Mouse (Mus musculus): ENCODE data around the gene Agxt2. TPM values are rescaled to one million over a fixed set of nuclear protein-coding genes. Genes with fewer than 3 reads are reported as not detected.

The Agxt2 gene
- 0.19 and 0.27 TPM in 2 replicates for polyA plus RNA-seq (2012; rRNA removed)

DNA sequence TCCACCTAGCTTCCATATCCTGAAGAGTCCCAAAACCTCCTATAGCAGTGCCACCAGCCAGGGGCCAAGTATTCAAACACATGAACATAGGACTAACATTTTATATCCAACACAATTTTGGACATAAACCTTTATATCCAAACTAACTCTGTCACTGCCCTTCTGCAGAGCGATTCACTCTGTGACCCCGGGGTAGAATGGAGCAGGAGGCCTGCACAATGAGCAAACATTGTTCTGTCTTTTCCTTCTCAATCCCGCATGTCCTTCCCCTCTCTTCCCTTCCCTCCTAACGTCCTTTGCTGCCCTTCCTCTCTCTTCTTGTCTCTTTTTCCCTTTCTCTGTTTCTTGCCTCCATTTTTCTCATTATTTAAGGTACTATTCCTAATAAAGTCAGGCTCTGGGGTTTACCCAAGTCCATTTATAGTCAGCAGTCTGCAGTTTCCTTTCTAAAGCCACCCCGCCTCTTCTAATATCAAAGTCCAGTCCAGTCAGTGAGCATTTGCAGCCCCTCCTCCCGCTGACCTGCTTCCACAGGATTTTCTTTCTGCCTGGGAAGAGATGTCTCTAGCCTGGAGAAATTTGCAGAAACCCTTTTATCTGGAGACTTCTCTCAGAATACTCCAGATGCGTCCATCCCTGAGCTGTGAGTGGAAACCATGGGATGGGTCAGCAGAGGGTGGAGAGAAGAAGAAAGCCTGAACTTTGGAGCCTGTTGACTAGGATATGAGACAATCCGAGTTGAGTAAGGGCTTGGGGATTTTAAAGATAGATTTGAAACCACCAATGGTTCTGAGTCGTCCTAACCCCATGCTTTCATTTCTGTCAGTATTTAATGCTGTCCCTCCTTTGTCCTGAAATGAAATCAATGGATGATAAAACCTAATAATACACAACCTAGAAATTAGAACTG is at the start of gene Agxt2:
Agxt2 (plus strand) TSS at position 494 of the 910 bp plus-strand sequence.
- DNase-seq (ENCODE audit: low read depth, low spot score): peak; percentile 3
- 38% methylated on average over 9 of the region's 9 CpGs for WGBS

DNA sequence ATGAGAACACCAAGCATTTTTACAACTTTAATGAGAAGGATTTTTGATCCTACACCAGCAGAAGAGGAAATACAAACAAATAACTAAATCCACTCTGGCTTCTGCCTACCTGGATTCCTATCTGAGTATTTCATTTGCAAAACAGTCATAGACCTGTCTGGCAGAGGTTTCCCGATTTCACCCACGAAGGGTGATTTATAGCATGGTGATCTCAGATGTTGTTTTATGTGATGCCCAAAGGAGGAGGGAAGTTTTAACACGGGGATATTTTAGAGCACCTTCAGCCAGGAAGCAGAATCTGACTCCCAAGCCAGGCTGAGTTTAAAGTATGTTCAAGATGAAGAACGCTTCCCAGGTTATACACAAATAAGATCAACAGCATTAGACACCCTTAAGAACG is 46.5 kb upstream of the Agxt2 start:
- DNase-seq (ENCODE audit: low read depth, low spot score): no peak
- 31% methylated on average over 5 of the region's 5 CpGs for WGBS

DNA sequence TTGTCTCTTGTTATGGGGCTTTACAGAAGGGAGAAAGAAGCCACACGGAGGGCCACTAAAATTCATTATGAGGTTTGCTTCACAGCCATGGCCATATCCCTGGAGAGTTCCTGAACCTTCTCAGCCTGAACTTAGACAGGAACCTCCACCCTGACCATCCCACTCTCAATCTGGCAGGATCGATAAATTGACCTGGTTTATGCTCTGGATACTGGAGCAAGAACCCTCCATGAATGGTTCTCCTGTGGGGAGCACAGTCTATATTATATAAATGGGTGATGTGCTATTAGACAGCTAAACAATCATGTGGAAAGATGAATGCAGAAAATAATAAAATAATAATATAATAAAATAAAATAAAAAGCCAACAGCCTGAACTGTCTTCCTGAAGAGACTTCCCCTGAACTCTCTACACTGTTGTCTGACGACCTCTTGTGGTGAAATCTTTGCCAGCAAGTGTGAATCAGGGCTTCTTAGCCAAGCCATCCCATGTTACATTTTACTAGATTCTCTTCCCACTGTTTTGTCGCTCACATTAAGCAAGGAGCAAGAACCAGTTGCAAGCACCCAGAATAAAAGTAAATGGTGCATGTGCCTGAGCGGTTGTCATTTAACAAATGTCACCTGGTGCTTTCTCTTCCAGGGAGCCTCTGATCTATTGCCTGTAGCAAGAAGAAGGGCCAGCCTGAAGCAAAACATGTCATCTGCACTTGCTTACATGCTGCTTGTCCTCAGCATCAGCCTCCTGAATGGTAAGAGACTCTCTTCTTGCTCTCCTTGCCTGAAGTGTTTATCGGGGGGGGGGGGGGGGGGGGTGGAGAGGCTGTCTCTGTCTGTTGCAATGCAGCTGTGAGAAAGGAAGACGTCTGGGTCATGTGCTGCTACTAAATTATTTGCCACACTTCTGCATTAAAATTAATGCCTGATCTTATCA is 44.5 kb upstream of the Agxt2 start:
- DNase-seq (ENCODE audit: low read depth, low spot score): peak; percentile 10
- WGBS: 47% methylated on average over 7 of the region's 7 CpGs

DNA sequence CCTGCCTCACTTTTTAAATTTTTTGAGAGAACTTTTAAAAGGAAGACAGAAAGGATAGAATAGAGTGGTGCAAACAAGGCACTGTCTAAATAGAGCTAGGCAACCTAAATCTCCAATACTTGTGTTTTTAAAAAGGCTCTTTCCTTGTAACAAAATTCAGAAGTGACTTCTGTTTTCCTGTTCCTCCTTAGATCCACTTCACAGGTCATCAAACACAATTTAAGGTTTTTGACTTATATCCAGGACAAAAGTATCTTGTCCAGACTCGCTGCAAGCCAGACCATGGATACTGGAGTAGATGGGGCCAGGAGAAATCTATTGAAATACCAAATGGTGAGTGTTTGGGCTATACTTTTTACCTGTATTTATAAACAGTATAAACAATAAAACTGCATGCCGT is 33.3 kb upstream of the Agxt2 start, which contains the start of gene Gm21973:
Gm21973 (plus strand) TSS at position 301 of the 400 bp plus-strand sequence.
- DNase-seq (ENCODE audit: low read depth, low spot score): no peak
- 92% methylated on average over 2 of the region's 2 CpGs for WGBS

DNA sequence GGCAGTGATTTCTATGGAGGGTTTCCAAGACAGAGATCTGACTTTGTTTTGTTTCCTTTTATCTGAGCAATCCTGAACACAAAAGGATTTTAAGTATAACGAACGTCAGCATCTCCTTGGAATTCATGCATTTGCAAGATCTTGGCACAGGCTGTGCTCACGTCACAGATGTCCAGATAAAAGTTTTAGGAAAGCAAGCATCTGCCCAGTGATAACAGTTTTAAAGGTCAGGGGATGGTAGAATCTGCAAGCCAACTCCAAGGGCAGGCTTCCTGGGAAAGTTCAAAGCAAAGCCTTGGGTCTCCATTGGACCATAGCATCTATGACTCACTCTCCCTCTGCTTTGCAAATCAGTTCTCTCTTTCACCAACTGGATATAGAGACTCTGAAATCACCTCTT is 27.7 kb upstream of the Agxt2 start:
- DNase-seq (ENCODE audit: low read depth, low spot score): no peak
- 80% methylated on average over 3 of the region's 3 CpGs for WGBS

DNA sequence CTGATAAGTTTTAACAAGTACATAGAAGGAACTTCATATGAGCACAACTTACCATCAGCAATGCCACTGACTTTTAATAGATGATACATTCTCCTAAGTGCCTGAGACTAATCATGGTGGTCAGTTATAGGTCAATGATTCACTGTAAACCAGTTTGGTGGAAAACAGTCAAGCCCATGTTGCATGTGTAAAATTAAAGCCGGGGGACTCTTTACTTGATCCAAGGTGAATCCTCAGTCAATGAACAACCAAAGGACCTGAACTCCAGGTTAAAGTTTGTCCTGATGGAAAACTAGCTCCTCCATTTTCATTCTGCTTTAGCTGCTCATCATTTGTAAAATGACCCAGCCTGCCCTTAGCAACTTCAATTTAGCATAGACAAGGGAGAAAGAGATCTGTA is 25.8 kb upstream of the Agxt2 start:
- DNase-seq (ENCODE audit: low read depth, low spot score): no peak
- WGBS: 70% methylated on average over 1 of the region's 1 CpGs

DNA sequence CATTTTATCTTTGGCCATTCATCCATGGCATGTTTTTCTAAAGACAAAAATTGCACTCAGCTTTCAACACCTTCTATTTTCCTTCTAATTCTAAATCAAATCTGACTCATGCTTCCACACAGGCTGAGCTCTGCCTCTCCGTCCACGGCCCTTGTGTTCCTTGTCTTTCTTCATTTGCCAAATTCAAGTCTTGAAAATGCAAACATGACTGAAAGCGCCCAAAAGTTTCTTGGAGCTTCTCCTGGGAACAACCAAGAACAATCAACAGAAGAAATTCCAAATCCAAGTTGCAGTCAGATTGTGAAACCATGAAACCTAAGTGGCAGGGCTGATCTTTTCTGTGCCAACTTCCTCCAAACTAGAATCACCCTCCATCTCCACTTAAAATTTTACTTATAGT is 19.7 kb upstream of the Agxt2 start:
- DNase-seq (ENCODE audit: low read depth, low spot score): no peak
- WGBS: 73% methylated on average over 3 of the region's 3 CpGs

DNA sequence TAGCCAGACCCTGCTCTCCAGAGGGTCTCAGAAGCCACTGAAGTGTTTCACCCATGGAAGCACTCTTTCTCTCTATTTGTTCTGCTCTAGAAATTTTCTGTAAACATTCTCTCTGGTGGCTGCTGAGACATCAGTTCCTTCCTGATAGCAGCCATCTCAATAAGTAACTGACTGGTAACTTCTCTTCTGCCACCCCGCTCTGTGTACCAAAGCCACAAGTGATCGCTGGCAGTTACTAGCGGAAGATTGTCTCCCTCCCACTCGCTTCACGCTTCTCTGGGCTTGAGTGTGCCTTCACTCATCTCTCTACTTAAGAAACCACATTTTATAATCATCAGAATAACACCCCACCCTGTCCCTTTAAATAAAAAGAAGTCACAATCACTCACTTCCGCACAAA is 11.3 kb upstream of the Agxt2 start:
- WGBS: 81% methylated on average over 6 of the region's 6 CpGs

DNA sequence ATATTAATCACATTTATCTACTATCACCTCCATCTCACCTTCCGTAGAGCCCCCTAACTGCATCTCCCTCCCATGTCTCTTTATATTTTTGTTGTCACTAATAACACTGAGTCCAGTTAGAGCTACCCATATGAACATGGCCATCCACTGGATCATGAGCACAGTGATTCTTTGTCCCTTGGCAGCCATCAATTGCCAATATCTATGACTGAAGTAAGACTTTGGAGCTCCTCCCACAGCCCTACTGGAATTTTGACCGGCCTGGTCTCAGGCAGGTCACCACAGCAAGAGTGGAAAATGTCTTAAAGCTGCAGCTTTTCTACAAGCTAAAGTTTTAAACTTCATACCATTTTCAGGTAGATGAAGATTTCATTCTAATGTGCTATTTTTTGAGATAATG is 8.0 kb downstream of the Agxt2 start:
- 80% methylated on average over 2 of the region's 2 CpGs for WGBS
- no peak for DNase-seq (ENCODE audit: low read depth, low spot score)

More for the DNA sequence above, 11.3 kb upstream of the Agxt2 start:
- no peak for DNase-seq (ENCODE audit: low read depth, low spot score)

DNA sequence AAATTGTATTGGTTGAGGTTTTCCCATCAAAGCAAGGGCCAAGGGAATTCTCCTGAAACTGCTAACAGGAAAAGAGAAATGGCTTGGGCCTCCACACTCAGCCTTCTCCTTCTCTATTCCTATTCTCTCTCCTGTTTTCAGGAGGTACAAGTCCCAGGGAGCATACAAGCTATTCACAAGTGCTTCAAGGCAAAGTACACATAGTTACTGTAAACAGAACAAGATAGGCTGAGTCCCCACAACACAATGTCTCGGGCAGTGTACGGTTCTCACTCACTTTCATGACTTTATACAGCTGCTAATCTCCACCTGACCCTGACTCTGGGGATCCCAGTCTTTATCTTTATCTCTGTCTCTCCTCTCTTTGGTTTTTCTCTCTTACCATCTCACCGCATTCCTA is 17.1 kb downstream of the Agxt2 start:
- 23% methylated on average over 3 of the region's 3 CpGs for WGBS
- DNase-seq (ENCODE audit: low read depth, low spot score): no peak

DNA sequence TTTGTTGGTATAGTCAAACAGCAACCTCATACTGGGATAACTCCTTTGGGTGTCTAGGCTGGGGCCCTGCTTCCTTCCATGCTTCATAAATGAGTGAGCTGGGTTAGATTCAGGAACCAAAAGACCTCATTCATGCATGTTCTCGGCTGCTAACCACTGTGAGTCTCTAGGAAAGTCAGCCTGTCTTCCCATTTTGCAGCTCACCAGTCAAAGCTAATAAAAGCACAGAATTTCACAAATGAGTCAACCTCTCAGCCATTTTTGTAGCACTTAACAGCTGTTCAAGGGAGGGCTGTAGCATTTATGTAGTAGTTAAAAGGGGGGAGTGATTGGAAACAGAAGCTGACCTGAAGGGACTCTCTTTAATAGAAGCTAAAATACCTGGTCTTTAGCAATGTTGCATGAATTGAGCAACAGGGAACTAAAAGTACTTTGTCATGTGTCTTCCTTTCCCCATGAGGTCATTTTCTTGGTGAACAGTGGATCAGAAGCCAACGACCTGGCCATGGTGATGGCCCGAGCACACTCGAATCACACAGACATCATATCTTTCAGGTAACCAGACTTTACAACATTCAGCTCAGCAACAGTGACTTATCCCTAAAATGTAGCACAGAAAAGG is 20.1 kb downstream of the Agxt2 start:
- DNase-seq (ENCODE audit: low read depth, low spot score): no peak
- WGBS: 76% methylated on average over 4 of the region's 4 CpGs

DNA sequence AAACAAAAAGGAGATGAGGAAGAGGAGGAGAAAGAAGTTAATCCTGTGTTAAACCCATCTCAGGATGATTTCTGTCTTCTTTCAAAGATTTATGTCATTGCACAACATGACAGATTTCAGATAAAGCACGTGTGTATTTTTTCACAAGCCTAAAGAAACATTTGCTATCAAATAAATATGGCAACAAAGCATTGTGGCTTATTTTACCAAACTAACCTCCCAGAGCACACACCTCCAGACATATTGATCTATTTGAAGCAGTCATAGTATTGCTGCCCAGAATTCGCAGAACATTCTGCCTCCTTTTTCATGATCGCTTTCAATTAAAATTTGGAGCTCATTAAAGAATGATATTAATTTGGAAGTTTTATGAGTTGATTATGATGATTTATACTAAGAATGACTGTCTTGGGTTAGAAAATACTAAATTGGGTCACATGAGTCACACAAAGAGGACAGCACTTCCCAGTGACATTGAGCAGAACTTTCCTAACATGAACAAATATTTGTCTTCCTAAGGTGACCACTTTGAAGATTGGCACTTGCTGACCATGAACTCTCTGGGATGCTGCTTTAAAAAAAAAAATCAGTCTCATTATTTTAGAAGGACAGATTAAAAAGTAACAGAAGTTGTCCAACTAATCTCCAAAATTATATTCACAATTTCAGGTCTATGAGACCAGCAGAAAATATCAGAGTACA is 21.6 kb downstream of the Agxt2 start:
- no peak for DNase-seq (ENCODE audit: low read depth, low spot score)
- WGBS: 84% methylated on average over 3 of the region's 3 CpGs

DNA sequence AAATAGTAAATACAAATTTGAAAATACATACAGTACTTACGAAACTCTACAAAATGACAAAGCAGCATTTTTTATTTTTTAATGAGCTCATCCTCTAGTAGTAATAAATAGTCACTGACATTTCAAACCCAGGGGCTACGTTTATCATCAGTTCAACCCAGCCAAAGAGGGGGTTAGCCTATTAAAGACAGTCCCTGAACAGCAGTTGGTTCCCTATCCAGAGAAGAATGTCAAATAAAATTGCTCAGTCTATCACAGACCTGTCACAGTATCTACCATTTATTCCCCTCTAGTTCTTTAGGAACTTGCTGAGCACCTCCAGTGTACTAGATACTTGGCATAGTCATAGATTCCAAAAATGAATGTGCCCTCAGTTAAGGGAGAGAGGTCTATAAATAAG is 28.9 kb downstream of the Agxt2 start:
- DNase-seq (ENCODE audit: low read depth, low spot score): no peak
- 65% methylated on average over 2 of the region's 2 CpGs for WGBS

DNA sequence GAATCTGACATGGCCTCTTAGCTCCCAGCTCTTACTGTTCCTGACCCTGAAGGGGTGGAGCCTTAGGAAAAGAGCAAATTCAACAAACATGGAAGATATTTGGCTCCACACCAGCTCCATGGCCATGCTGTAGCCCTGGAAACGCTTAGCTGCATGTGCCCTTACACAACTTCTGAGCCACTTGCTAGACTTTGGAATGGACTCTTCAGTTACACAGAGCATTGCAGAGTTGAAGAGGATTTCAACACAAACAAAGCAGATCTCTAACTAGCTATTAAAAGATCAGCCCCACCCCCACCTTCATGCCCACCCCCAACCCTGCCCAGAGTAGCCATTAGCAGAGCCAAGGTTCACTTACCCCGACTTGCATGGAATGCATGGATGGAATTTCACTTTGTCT is 41.5 kb downstream of the Agxt2 start:
- 52% methylated on average over 2 of the region's 2 CpGs for WGBS
- DNase-seq (ENCODE audit: low read depth, low spot score): no peak

DNA sequence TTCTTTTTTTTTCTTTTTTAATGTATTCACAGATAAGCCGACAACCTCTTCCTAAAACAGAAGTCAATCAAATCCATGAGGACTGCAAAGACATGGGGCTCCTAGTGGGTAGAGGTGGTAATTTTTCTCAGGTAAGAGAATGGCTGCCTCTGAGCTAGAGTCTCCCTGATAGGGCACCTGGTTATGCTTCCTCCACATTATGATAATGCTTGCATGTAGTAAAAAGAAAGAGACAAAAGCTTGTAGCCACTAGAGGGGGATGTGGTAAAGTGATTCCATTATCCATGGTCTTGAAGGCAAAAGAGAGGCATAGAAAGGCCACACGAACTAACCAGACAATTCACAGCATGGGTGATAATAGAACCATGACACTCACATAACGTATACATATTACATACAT is 42.1 kb downstream of the Agxt2 start:
- WGBS: 58% methylated on average over 3 of the region's 3 CpGs
- no peak for DNase-seq (ENCODE audit: low read depth, low spot score)

DNA sequence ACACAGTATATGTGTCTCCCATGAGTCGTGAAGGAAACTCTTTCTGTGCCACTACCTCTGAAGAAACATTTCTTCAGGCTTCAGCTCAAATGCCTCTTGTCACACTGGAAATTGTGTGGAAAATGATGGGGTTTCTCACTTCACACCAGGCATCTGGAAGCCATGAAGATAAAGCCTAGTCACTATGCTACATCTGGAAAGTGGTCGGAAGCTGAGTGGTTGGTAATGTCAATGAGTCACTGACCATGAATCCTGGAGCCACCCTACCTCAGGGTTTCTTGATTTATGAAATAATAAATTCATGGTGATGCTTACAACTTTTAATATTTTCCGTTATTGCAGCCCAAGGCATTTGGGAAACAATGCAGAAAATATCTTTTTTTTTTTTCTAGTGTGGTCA is 51.5 kb downstream of the Agxt2 start:
- DNase-seq (ENCODE audit: low read depth, low spot score): no peak
- 87% methylated on average over 3 of the region's 3 CpGs for WGBS

DNA sequence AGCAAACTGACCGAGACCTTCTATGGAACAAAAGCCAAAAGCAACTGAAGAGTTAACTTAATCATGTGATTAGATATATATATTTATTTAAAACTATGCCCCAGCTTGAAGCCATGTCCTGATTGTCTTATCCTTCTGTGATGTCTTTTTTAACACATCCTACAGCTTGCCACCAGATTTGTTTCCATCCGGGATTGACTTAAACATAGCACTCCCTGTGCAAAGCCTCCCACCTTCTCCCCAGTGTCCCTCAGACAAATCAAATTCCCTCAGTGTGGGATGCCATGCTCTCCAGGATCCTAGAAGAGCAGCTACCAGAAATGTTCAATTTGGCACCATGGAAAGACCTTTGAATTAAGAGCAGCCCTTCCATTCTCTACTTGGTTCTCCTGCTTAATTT is 52.5 kb downstream of the Agxt2 start:
- DNase-seq (ENCODE audit: low read depth, low spot score): no peak
- WGBS: 89% methylated on average over 2 of the region's 2 CpGs

DNA sequence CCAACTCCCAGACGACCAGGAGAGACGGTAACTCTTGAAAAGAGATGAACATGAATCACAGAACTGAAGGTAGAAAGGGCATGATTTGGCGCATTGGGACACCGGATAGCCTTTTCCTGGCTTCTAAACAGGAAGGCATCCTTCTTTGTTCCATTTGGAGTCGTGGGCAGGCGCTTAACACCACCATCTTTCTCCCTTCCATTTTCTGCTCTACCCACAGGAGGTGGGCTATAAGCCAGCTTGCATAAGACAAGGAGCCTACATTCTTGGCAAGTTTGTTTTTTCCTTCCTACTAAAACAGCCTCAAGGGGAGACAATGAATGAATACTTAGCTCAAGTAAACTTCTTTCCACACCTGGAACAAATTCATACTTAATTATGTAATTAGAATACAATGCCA is 55.3 kb downstream of the Agxt2 start:
- WGBS: 86% methylated on average over 6 of the region's 6 CpGs
- DNase-seq (ENCODE audit: low read depth, low spot score): no peak

DNA sequence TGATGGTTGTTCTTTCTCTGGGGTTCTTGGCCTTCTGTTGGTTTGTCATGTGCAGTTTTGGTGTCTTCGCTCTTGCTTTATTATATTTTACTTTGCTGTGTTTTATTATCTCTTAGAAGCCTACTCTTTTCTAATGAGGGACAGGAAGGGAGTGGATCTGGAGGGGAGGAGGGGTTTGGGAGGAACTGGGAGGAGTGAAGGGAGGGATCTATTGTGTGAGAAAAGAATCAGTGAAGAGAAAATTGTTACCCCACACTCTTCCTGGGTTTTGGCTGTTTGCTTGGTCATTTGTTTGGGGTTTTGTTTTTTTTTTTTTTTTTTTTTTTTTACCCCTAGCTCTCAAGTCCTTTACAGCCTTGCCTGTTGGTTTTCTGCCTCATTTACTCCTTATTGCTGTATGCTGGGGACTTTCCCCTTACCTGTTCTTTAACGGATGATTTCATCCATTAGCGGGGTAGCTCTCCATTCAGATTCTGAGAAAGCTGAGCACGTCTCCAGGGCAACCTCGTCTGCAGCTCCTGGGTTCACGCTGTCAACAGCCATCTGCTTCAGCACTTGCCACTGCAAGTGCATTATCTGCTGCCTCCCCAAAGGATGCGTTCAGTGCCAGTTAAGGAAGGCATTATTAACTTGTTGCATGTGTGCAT is 62.9 kb downstream of the Agxt2 start:
- no peak for DNase-seq (ENCODE audit: low read depth, low spot score)
- WGBS: 28% methylated on average over 7 of the region's 7 CpGs

Measured in large intestine, adult 2 months (tissue).